Mouse (Mus musculus): Measurements from ENCODE around the gene Igsf1. TPM values are rescaled to one million over a fixed set of nuclear protein-coding genes. Genes with fewer than 3 reads are reported as not detected.

The Igsf1 gene
- polyA plus RNA-seq (2017; shearing (Covaris generic)): not detected

DNA sequence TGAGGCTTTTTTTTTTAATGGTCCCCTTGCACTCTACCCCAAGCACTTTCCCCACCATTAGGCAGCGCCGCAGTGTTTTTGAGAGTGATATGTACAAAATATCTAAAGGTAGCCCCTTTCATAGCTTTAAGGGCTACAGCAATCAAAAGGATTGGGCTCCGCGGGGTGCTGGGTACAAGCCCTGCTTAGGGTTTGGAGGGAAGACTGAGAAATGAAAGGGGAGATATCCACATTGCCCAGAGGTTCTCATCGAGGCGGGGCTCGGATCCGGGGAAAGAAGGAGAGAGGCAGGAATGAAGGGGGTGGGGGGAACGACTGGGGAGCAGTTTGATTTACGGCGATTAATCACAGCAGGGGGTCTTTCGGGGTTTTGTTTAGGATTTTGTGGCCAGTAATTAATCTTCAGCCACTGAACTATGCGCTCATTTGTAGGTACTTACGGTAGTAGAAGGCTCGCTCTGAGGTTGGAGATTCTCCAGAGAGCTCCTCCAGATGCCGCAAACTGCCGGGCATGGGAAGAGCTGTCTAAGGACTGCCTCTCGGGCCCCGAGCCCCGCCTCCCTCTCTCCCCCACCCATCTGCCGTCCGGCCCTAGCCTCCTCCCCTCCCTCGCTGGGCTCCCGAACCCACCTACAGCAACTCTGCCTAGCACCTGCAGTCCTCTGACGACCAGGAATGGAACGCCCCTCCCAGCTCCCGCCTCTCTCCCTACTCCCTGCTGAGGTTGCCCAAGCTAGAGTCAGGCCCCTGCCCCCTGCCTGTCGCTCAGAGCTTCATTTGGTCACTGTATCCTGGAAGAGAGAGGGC, at the start of gene Igsf1:
Gene Igsf1, minus strand, starts transcription at position 537 of the 807 bp plus-strand sequence.

DNA sequence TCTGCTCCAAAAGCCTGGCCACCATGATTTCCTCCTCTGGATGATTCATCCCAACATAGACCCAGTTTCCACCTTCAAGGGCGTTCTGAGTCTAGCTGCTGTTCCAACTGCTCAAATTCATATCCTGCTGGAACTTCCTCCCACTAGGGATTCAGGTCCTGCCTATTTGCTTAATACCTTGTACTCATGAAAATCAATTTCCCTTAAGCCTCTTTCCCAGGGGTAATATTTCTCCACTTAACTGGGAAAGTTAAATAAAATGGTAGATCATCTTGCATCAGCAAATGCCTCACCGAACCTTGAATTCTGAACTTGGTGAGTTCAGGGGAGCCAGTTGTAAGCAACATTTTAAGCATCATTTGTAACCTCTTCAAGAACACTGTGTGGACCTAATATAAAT, 62.6 kb downstream of the Igsf1 start, which contains the start of gene Olfr1321:
Gene Olfr1321, minus strand, starts transcription at position 101 of the 400 bp plus-strand sequence.

Other genes with a start within 250 kb of the Igsf1 start
- gene Olfr1320, start 125.4 kb downstream of the Igsf1 start, polyA plus RNA-seq (2017; shearing (Covaris generic)): not detected
- gene Olfr1321, start 62.7 kb downstream of the Igsf1 start, polyA plus RNA-seq (2017; shearing (Covaris generic)): not detected
- gene Olfr1322, start 93.7 kb upstream of the Igsf1 start, polyA plus RNA-seq (2017; shearing (Covaris generic)): not detected
- not detected for gene Olfr1323, start 221.6 kb upstream of the Igsf1 start, polyA plus RNA-seq (2017; shearing (Covaris generic))

All from activated CD4-positive, CD25-positive, alpha-beta regulatory T cell, adult 9 weeks (primary cell).